Mouse (Mus musculus) CH12.LX (cell line): ENCODE data around the gene Chd2.

ENCODE experiments used
- CTCF ChIP-seq, 2 experiments: IDR thresholded peaks in 1 of 2; conservative IDR thresholded peaks in 1 of 2; 2 replicates each; pipeline ENCODE4 v1.5.1; 2011 to 2012; ENCODE audit warnings: low read depth in 2 of 2, low read length in 2 of 2, improper control_type of control experiment in 1 of 2, inconsistent platforms in 1 of 2, mild to moderate bottlenecking in 1 of 2, moderate library complexity in 1 of 2
- E2F4 ChIP-seq: IDR thresholded peaks from 2 replicates; pipeline ENCODE4 v1.6.1; 2011; ENCODE audit warnings: low read depth, low read length, improper control_type of control experiment; ENCODE audit not compliant: insufficient replicate concordance
- GABPA ChIP-seq: IDR thresholded peaks from 2 replicates; pipeline ENCODE4 v1.6.1; 2012; ENCODE audit warnings: low read depth, low read length, improper control_type of control experiment, inconsistent platforms; ENCODE audit not compliant: insufficient replicate concordance
- MAFK ChIP-seq: IDR thresholded peaks from 2 replicates; pipeline ENCODE4 v1.6.1; 2011; ENCODE audit warnings: low read length, improper control_type of control experiment; ENCODE audit not compliant: insufficient replicate concordance
- POLR2A ChIP-seq: IDR thresholded peaks from 2 replicates; pipeline ENCODE4 v1.6.1; 2011; ENCODE audit warnings: low read depth, mild to moderate bottlenecking, improper control_type of control experiment, low read length
- POLR2AphosphoS2 ChIP-seq: IDR thresholded peaks from 2 replicates; pipeline ENCODE4 v1.6.1; 2011; ENCODE audit warnings: low read depth, low read length, improper control_type of control experiment
- TBP ChIP-seq: conservative IDR thresholded peaks from 2 replicates; pipeline ENCODE4 v1.6.1; 2011; ENCODE audit warnings: low read depth, low read length, improper control_type of control experiment
- UBTF ChIP-seq: IDR thresholded peaks from 2 replicates; pipeline ENCODE4 v1.6.1; 2012; ENCODE audit warnings: low read depth, mild to moderate bottlenecking, inconsistent platforms, low read length, improper control_type of control experiment, moderate library complexity
- ZKSCAN1 ChIP-seq: IDR thresholded peaks from 2 replicates; pipeline ENCODE4 v1.6.1; 2012; ENCODE audit warnings: low read depth, inconsistent platforms, low read length, improper control_type of control experiment, borderline replicate concordance
- ZMIZ1 ChIP-seq: IDR thresholded peaks from 2 replicates; pipeline ENCODE4 v1.6.1; 2012; ENCODE audit warnings: low read depth, mild to moderate bottlenecking, inconsistent platforms, low read length, improper control_type of control experiment

GRCm38 (mm10) chr7:73391002-73391517 is 150.6 kb downstream of the Chd2 start:
- TF ChIP-seq CTCF (conservative IDR thresholded peaks at IDR 0.05 in 1 of 2, IDR thresholded peaks at IDR 0.05 in 1 of 2; ENCODE audit: low read depth in 2 of 2, low read length in 2 of 2) (no peak), POLR2A (no peak), GABPA (no peak), POLR2AphosphoS2 (no peak), TBP (no peak), MAFK (no peak), ZKSCAN1 (no peak), E2F4 (no peak), UBTF (no peak), ZMIZ1 (no peak)
